Mouse (Mus musculus): Measurements from ENCODE around the gene S100a4. TPM values are rescaled to one million over a fixed set of nuclear protein-coding genes. Genes with fewer than 3 reads are reported as not detected.
A peak's percentile ranks its signal among the peaks of the same experiment; 100 is the strongest.

Gene S100a4
- polyA plus RNA-seq, 1 experiment: 454 TPM

GRCm38 (mm10) chr3:90652878-90653508, 49.4 kb downstream of the S100a4 start:
- no peak overlapping the region for H3K27ac ChIP-seq (ENCODE audit: insufficient read depth, low read length)
- H3K4me3 ChIP-seq (ENCODE audit: insufficient read depth, low read length): no peak overlapping the region
- peaks cover 3% of the 10 kb centered on the region; the same call in 1 of the 2 replicates for H3K4me1 ChIP-seq (ENCODE audit: control insufficient read depth, insufficient read depth, low read length)
- TF ChIP-seq POLR2A (IDR thresholded peaks at IDR 0.05; ENCODE audit: low read depth, low read length): no peak
- TF ChIP-seq CTCF (IDR thresholded peaks at IDR 0.05; ENCODE audit: borderline replicate concordance, insufficient read depth, low read length): peak; percentile 62; the same call in 1 of the 2 replicates

- no peak within 1 kb of the TSS for H3K27ac ChIP-seq (ENCODE audit: insufficient read depth, low read length)
- no peak for TF ChIP-seq CTCF (IDR thresholded peaks at IDR 0.05; ENCODE audit: borderline replicate concordance, insufficient read depth, low read length)
- no peak for TF ChIP-seq POLR2A (IDR thresholded peaks at IDR 0.05; ENCODE audit: low read depth, low read length)
- H3K4me3 ChIP-seq (ENCODE audit: insufficient read depth, low read length): no peak within 1 kb of the TSS
- H3K4me1 ChIP-seq (ENCODE audit: control insufficient read depth, insufficient read depth, low read length): peaks cover 5% of the 10 kb centered on the region; the same call in 1 of the 2 replicates
Observed at GRCm38 (mm10) chr3:90653717-90654116, 50.1 kb downstream of the S100a4 start, which contains the start of gene S100a7a. S100a7a (plus strand) TSS chr3:90654017.

Other genes with a start within 250 kb of the S100a4 start
- gene Slc27a3, start 213.8 kb upstream of the S100a4 start, polyA plus RNA-seq (2011; ENCODE audit: insufficient read length, low read depth, missing spikeins): 9.0 and 20.0 TPM in 2 replicates
- gene Ints3, start 170.1 kb upstream of the S100a4 start, polyA plus RNA-seq (2011; ENCODE audit: insufficient read length, low read depth, missing spikeins): 39.5 and 40.0 TPM in 2 replicates
- 0.18 TPM in 1 of 2 replicates, not detected in the other for gene Npr1, start 137.9 kb upstream of the S100a4 start, polyA plus RNA-seq (2011; ENCODE audit: insufficient read length, low read depth, missing spikeins)
- gene Ilf2, start 127.6 kb upstream of the S100a4 start, polyA plus RNA-seq (2011; ENCODE audit: insufficient read length, low read depth, missing spikeins): 82.1 and 97.0 TPM in 2 replicates
- gene Snapin, start 112.7 kb upstream of the S100a4 start, polyA plus RNA-seq (2011; ENCODE audit: insufficient read length, low read depth, missing spikeins): 87.6 and 102 TPM in 2 replicates
- gene Chtop, start 94.3 kb upstream of the S100a4 start, polyA plus RNA-seq (2011; ENCODE audit: insufficient read length, low read depth, missing spikeins): 92.9 and 111 TPM in 2 replicates
- 27.6 and 37.9 TPM in 2 replicates for gene S100a1, start 89.4 kb upstream of the S100a4 start, polyA plus RNA-seq (2011; ENCODE audit: insufficient read length, low read depth, missing spikeins)
- gene S100a13, start 89.3 kb upstream of the S100a4 start, polyA plus RNA-seq (2011; ENCODE audit: insufficient read length, low read depth, missing spikeins): 38.7 and 60.4 TPM in 2 replicates
- not detected in 2 replicates for gene S100a14, start 76.9 kb upstream of the S100a4 start, polyA plus RNA-seq (2011; ENCODE audit: insufficient read length, low read depth, missing spikeins)
- gene S100a16, start 66.5 kb upstream of the S100a4 start, polyA plus RNA-seq (2011; ENCODE audit: insufficient read length, low read depth, missing spikeins): 40.2 and 49.1 TPM in 2 replicates
- 1.7 TPM in 1 of 2 replicates, not detected in the other for gene S100a3, start 43.2 kb upstream of the S100a4 start, polyA plus RNA-seq (2011; ENCODE audit: insufficient read length, low read depth, missing spikeins)
- gene S100a2, start 13.5 kb upstream of the S100a4 start, polyA plus RNA-seq (2011; ENCODE audit: insufficient read length, low read depth, missing spikeins): not detected in 2 replicates
- gene Gm42674, start 1.9 kb upstream of the S100a4 start, polyA plus RNA-seq (2011; ENCODE audit: insufficient read length, low read depth, missing spikeins): 3.5 TPM in 1 of 2 replicates, not detected in the other
- gene S100a5, start 4.8 kb downstream of the S100a4 start, polyA plus RNA-seq (2011; ENCODE audit: insufficient read length, low read depth, missing spikeins): not detected in 2 replicates
- 3,458 and 7,173 TPM in 2 replicates for gene S100a6, start 9.1 kb downstream of the S100a4 start, polyA plus RNA-seq (2011; ENCODE audit: insufficient read length, low read depth, missing spikeins)
- gene S100a7a, start 50.2 kb downstream of the S100a4 start, polyA plus RNA-seq (2011; ENCODE audit: insufficient read length, low read depth, missing spikeins): 1.9 and 2.2 TPM in 2 replicates
- not detected in 2 replicates for gene S100a8, start 65.2 kb downstream of the S100a4 start, polyA plus RNA-seq (2011; ENCODE audit: insufficient read length, low read depth, missing spikeins)
- not detected in 2 replicates for gene S100a9, start 92.0 kb downstream of the S100a4 start, polyA plus RNA-seq (2011; ENCODE audit: insufficient read length, low read depth, missing spikeins)
- gene Pglyrp4, start 123.1 kb downstream of the S100a4 start, polyA plus RNA-seq (2011; ENCODE audit: insufficient read length, low read depth, missing spikeins): not detected in 2 replicates
- gene Gm5849, start 174.1 kb downstream of the S100a4 start, polyA plus RNA-seq (2011; ENCODE audit: insufficient read length, low read depth, missing spikeins): not detected in 2 replicates

Data from embryonic fibroblast, embryonic 13.5 days (primary cell).